Mouse (Mus musculus) B cell, adult 2 months (primary cell): ENCODE data around the gene 4930480E11Rik.
"Not testable (repeated sequence)": the region's sequence is repeated elsewhere in the genome, so short reads cannot be mapped to it uniquely, and the experiment has no call there.

Experiments used
- DNase-seq, 2 experiments: peaks; one replicate each; pipeline ENCODE4 v3.0.0; 2022

The 4930480E11Rik gene

DNA sequence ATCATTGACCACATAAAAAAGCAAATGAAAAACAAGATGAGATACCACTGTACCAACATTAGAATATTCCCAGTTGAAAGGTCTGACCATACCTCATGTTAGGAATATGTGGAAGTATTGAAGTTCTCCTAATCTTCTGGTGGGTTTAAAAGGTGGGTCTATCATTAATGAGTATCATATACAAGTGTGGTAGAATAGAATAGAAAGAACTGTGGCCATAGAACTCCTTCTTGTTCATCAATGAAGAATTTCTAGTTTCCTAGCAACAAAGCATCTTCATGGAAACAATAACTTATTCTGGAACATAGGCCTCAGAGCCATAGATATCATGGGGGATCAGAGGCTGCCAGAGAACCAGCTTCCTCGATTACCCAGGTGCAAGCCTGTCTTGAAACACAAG is at the start of gene 4930480E11Rik:
4930480E11Rik (plus strand) TSS at position 301 of the 400 bp plus-strand sequence.
- no peak for DNase-seq

GRCm38 (mm10) chrX:78403346-78403745 is 33.9 kb downstream of the 4930480E11Rik start:
- DNase-seq = not testable (repeated sequence)
